Mouse (Mus musculus) spleen, adult 2 months (tissue): ENCODE measurements at regions not wholly inside any gene's neighbourhood (a gene's known extent, or its start where the extent isn't known, plus 50 kb on each side); places are given as distances from the start of the nearest gene placed in this dataset.

Experiments used
- CTCF ChIP-seq: fragments of 200-500 bp; IDR thresholded peaks from 2 replicates; pipeline ENCODE4 v1.5.1; 2011; ENCODE audit warnings: mild to moderate bottlenecking, inconsistent platforms; ENCODE audit not compliant: insufficient read depth, insufficient read length, insufficient replicate concordance; ENCODE audit errors: extremely low read depth
- POLR2A ChIP-seq: fragments of 200-500 bp; IDR thresholded peaks from 2 replicates; pipeline ENCODE4 v1.6.1; 2011; ENCODE audit warnings: low read depth, low read length, inconsistent platforms

GRCm38 (mm10) chr12:16169781-16170535 is 353.2 kb upstream of the Trib2 start:
- TF ChIP-seq CTCF (no peak), POLR2A (no peak)
